Mouse (Mus musculus) ES-Bruce4 (cell line): Measurements from ENCODE around the gene D430041D05Rik.

Source experiments
- CTCF ChIP-seq: IDR thresholded peaks from one replicate; pipeline ENCODE4 v1.8.1; 2011; ENCODE audit warnings: low read depth, low read length
- EP300 ChIP-seq: IDR thresholded peaks from 2 replicates; pipeline ENCODE4 v1.6.1; 2011; ENCODE audit warnings: low read depth, low read length; ENCODE audit not compliant: insufficient read depth
- POLR2A ChIP-seq: IDR thresholded peaks from one replicate; pipeline ENCODE4 v1.8.1; 2011; ENCODE audit warnings: low read length; ENCODE audit not compliant: insufficient read depth

DNA sequence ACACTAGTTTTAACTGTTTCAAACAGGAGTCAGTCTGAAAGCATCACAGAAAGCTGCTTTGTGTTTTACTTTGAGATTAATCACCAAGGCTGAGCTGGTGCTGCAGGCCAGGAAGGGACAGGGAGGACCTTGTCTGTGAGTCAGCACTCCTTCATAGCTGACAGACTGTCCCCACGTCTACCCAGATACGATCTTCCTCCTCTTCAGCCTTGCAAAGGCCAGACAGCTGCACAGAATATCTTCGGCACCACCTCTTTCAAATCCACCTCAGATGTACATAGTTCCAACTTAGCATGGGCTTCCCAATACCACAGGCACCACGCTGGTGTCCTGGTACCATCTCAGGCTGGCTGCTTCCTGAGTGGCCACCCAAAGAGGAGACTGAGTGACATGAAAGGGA, 232.6 kb downstream of the D430041D05Rik start:
- no peak for TF ChIP-seq CTCF
- no peak for TF ChIP-seq POLR2A
- TF ChIP-seq EP300, result no peak
